Mouse (Mus musculus) E14TG2a.4 (cell line): ENCODE results near the gene 1700016C15Rik.

Source experiments
- CTCF ChIP-seq: conservative IDR thresholded peaks from 2 replicates; pipeline ENCODE4 v1.5.1; 2014; ENCODE audit warnings: low read length
- NANOG ChIP-seq: IDR thresholded peaks from 2 replicates; pipeline ENCODE4 v1.6.1; 2014; ENCODE audit warnings: borderline replicate concordance, low read length, mixed read lengths
- POU5F1 ChIP-seq: IDR thresholded peaks from 2 replicates; pipeline ENCODE4 v1.6.1; 2014; ENCODE audit warnings: low read length, borderline replicate concordance

DNA sequence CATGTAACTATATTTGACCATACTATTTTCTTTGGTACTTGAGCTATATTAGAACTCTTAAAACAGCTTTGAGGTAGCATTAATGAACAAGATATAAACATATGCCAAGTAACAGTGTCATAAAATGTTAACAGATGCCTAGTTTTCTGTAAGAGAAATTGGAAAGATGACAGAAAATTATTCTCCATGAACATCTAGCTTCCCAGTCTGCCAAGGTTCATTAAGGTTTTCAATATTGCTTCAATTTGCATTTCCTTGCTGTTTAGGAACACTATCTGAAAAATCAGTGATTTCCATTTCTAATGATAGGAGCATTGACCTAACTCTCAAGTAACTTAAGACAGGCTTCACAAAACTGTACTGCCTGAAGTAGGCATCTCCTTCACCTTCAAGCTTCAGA is 39.3 kb downstream of the 1700016C15Rik start:
- TF ChIP-seq CTCF (no peak), POU5F1 (no peak), NANOG (no peak)
